Mouse (Mus musculus) limb, embryonic 14.5 days (tissue): Measurements from ENCODE around the gene Kin. TPM values are rescaled to one million over a fixed set of nuclear protein-coding genes. Genes with fewer than 3 reads are reported as not detected.

ENCODE experiments used
- ATAC-seq: fragments of 200-750 bp; cut with Nextera tagmentation; 2 replicates; pipeline ENCODE4 v1.8.0; 2017; ENCODE audit warnings: low read depth, moderate number of reproducible peaks, moderate TSS enrichment; ENCODE audit not compliant: low FRiP score
- DNase-seq: peaks from one replicate; pipeline ENCODE4 v3.0.0-alpha.2; 2015; ENCODE audit warnings: low spot score
- H3K27ac ChIP-seq: fragments of 300-500 bp; sonication (generic); replicated peaks from 2 replicates; pipeline ENCODE4 v1.5.1; 2014; ENCODE audit warnings: low read depth, mild to moderate bottlenecking, low read length, moderate library complexity, mixed read lengths
- H3K27me3 ChIP-seq: fragments of 300-500 bp; sonication (generic); 2 replicates; pipeline ENCODE4 v1.6.1; 2014; ENCODE audit warnings: low read length, mixed read lengths; ENCODE audit not compliant: control insufficient read depth, insufficient read depth
- H3K36me3 ChIP-seq: fragments of 300-500 bp; sonication (generic); 2 replicates; pipeline ENCODE4 v1.6.1; 2014; ENCODE audit warnings: mild to moderate bottlenecking, low read length, moderate library complexity, mixed read lengths; ENCODE audit not compliant: control insufficient read depth, insufficient read depth
- H3K4me1 ChIP-seq: fragments of 300-500 bp; sonication (generic); 2 replicates; pipeline ENCODE4 v1.6.1; 2014; ENCODE audit warnings: antibody characterized with exemption, low read length, mixed read lengths; ENCODE audit not compliant: control insufficient read depth, insufficient read depth
- H3K4me2 ChIP-seq: fragments of 300-500 bp; sonication (generic); replicated peaks from 2 replicates; pipeline ENCODE4 v1.6.1; 2014; ENCODE audit warnings: low read depth, mild to moderate bottlenecking, low read length, moderate library complexity; ENCODE audit not compliant: severe bottlenecking
- H3K4me3 ChIP-seq: fragments of 300-500 bp; sonication (generic); replicated peaks from 2 replicates; pipeline ENCODE4 v1.5.1; 2014; ENCODE audit warnings: low read length
- H3K9ac ChIP-seq: fragments of 300-500 bp; sonication (generic); 2 replicates; pipeline ENCODE4 v1.6.1; 2014; ENCODE audit warnings: mild to moderate bottlenecking, low read depth, low read length, moderate library complexity; ENCODE audit not compliant: severe bottlenecking
- H3K9me3 ChIP-seq: fragments of 300-500 bp; sonication (generic); 2 replicates; pipeline ENCODE4 v1.6.1; 2016; ENCODE audit warnings: low read length; ENCODE audit not compliant: control insufficient read depth
- POLR2A ChIP-seq: fragments of 200-500 bp; IDR thresholded peaks from 2 replicates; pipeline ENCODE4 v1.8.0; 2012; ENCODE audit warnings: inconsistent platforms, mild to moderate bottlenecking, moderate library complexity, borderline replicate concordance; ENCODE audit not compliant: insufficient read depth, insufficient read length; ENCODE audit errors: extremely low read depth
- WGBS: fragments of 180-500 bp; shearing (Covaris S2); extraction: QIAGEN DNeasy Blood & Tissue Kit; methylation state at CpG from one replicate; pipeline ENCODE4 v1.1.7; 2014; 5-methylcytosine and 5-hydroxymethylcytosine counted together
- polyA plus RNA-seq, 2 experiments: library from polyadenylated mRNA; depleted of rRNA in 1 of 2; stranded (reverse) in 1 of 2; unstranded in 1 of 2; fragments of >200 nt; fragmentation: Nextera tagmentation in 1 of 2; extraction: Ambion mirVana in 1 of 2; gene quantifications; 2 replicates each; pipeline versions ENCODE4 v1.2.1 to v1.2.3; 2012 to 2014

Kin gene
- polyA plus RNA-seq, 2 experiments, result 18.5 to 25.3 TPM

GRCm38 (mm10) chr2:10076675-10077074 is 3.7 kb upstream of the Kin start:
- no peaks in the 10 kb centered on the region for H3K9me3 ChIP-seq
- ATAC-seq, result no peak
- H3K4me3 ChIP-seq, result no peak overlapping the region
- no peak overlapping the region for H3K4me2 ChIP-seq
- WGBS, result 90% methylated on average over 8 of the region's 8 CpGs
- DNase-seq, result no peak
- peaks cover 17% of the 10 kb centered on the region for H3K36me3 ChIP-seq
- peaks cover 22% of the 10 kb centered on the region for H3K4me1 ChIP-seq
- no peak for TF ChIP-seq POLR2A
- H3K27me3 ChIP-seq, result no peaks in the 10 kb centered on the region
- no peak overlapping the region for H3K9ac ChIP-seq
- H3K27ac ChIP-seq, result no peak overlapping the region

- ATAC-seq (no peak; the same call in 1 of the 2 replicates), DNase-seq (peak; percentile 12)
- Histone ChIP-seq H3K36me3 (peaks cover 3% of the 10 kb centered on the region; the same call in 1 of the 2 replicates), H3K9me3 (no peaks in the 10 kb centered on the region), H3K27ac (peak overlapping the region; percentile 89), H3K4me2 (peak overlapping the region; percentile 58), H3K27me3 (no peaks in the 10 kb centered on the region), H3K4me3 (peak overlapping the region; percentile 93), H3K9ac (peak overlapping the region; percentile 99), H3K4me1 (peaks cover 23% of the 10 kb centered on the region)
- under 1% methylated on average over 26 of the region's 28 CpGs for WGBS
- no peak for TF ChIP-seq POLR2A
These were observed 566 bp upstream of the Kin start for GRCm38 (mm10) chr2:10079745-10080309.

- DNase-seq (no peak), ATAC-seq (no peak)
- no peaks in the 10 kb centered on the region for H3K9me3 ChIP-seq
- peaks cover 10% of the 10 kb centered on the region for H3K36me3 ChIP-seq
- H3K4me2 ChIP-seq, result peak overlapping the region; percentile 68
- peaks cover 23% of the 10 kb centered on the region for H3K4me1 ChIP-seq
- H3K27ac ChIP-seq, result no peak overlapping the region
- peak overlapping the region; percentile 99; the same call in 1 of the 2 replicates for H3K9ac ChIP-seq
- H3K4me3 ChIP-seq, result peak overlapping the region; percentile 93
- 80% methylated on average over 5 of the region's 5 CpGs for WGBS
- H3K27me3 ChIP-seq, result no peaks in the 10 kb centered on the region
- TF ChIP-seq POLR2A, result no peak
These were observed 1.2 kb downstream of the Kin start for GRCm38 (mm10) chr2:10081453-10082080.

GRCm38 (mm10) chr2:10082737-10083136 is 2.3 kb downstream of the Kin start:
- Histone ChIP-seq H3K27me3 (no peaks in the 10 kb centered on the region), H3K4me3 (no peak overlapping the region), H3K36me3 (peaks cover 20% of the 10 kb centered on the region; the same call in 1 of the 2 replicates), H3K9ac (no peak overlapping the region), H3K27ac (no peak overlapping the region), H3K4me1 (peaks cover 23% of the 10 kb centered on the region), H3K4me2 (no peak overlapping the region), H3K9me3 (no peaks in the 10 kb centered on the region)
- DNase-seq (no peak), ATAC-seq (no peak)
- TF ChIP-seq POLR2A, result no peak
- 29% methylated on average over 1 of the region's 1 CpGs for WGBS

GRCm38 (mm10) chr2:10087256-10087850 is 7.0 kb downstream of the Kin start:
- Histone ChIP-seq H3K4me1 (no peaks in the 10 kb centered on the region), H3K4me2 (no peak overlapping the region), H3K9ac (no peak overlapping the region), H3K36me3 (peaks cover 53% of the 10 kb centered on the region), H3K27me3 (no peaks in the 10 kb centered on the region), H3K9me3 (no peaks in the 10 kb centered on the region), H3K27ac (no peak overlapping the region), H3K4me3 (no peak overlapping the region)
- 86% methylated on average over 8 of the region's 8 CpGs for WGBS
- DNase-seq, result no peak
- no peak for TF ChIP-seq POLR2A
- ATAC-seq, result no peak
